Mouse (Mus musculus) hematopoietic stem cell, adult 5-6 weeks (primary cell): ENCODE measurements around the gene Vmn1r1. TPM values are rescaled to one million over a fixed set of nuclear protein-coding genes. Genes with fewer than 3 reads are reported as not detected.
"Not testable (repeated sequence)": the region's sequence is repeated elsewhere in the genome, so short reads cannot be mapped to it uniquely, and the experiment has no call there.

Source experiments
- ATAC-seq, 2 experiments: fragments of 125-278 bp in 1 of 2; replicated peaks in 1 of 2; 2 replicates each; pipeline ENCODE4 v1.8.0; 2016 to 2017; ENCODE audit warnings: inconsistent platforms in 2 of 2, mild to moderate bottlenecking in 2 of 2, moderate number of reproducible peaks in 2 of 2, low read depth in 1 of 2, moderate TSS enrichment in 1 of 2; ENCODE audit not compliant: low FRiP score in 2 of 2, poor library complexity in 2 of 2, severe bottlenecking in 2 of 2, insufficient read depth in 1 of 2, low TSS enrichment in 1 of 2
- total RNA-seq: library from RNA; stranded (forward); fragments of 172-1452, 232-1000 nt; gene quantifications from 2 replicates; pipeline ENCODE4 v1.2.3, GENCODE M21; 2017

Gene Vmn1r1
- total RNA-seq: not detected in 2 replicates

- no peak for ATAC-seq
Observed at GRCm38 (mm10) chr1:182164386-182164785, at the start of gene Vmn1r1. Vmn1r1 (minus strand) TSS chr1:182164486.

GRCm38 (mm10) chr1:182210322-182210721, 46.0 kb upstream of the Vmn1r1 start:
- ATAC-seq: no peak

- ATAC-seq: no peak
Observed at GRCm38 (mm10) chr1:182192581-182192980, 28.3 kb upstream of the Vmn1r1 start.

- ATAC-seq: no peak
Observed at GRCm38 (mm10) chr1:182191816-182192545, 27.7 kb upstream of the Vmn1r1 start.

- no peak for ATAC-seq
Observed at GRCm38 (mm10) chr1:182191181-182191580, 26.9 kb upstream of the Vmn1r1 start.

- ATAC-seq: no peak
Observed at GRCm38 (mm10) chr1:182189669-182190440, 25.6 kb upstream of the Vmn1r1 start.

- ATAC-seq: not testable (repeated sequence)
Observed at GRCm38 (mm10) chr1:182182449-182182848, 18.2 kb upstream of the Vmn1r1 start.

- ATAC-seq: no peak
Observed at GRCm38 (mm10) chr1:182181456-182182305, 17.4 kb upstream of the Vmn1r1 start.

- not testable (repeated sequence) for ATAC-seq
Observed at GRCm38 (mm10) chr1:182176985-182177384, 12.7 kb upstream of the Vmn1r1 start.

GRCm38 (mm10) chr1:182170206-182170605, 5.9 kb upstream of the Vmn1r1 start:
- ATAC-seq: not testable (repeated sequence)

- no peak; a peak in 1 of 4 replicates for ATAC-seq
Observed at GRCm38 (mm10) chr1:182162951-182163350, 1.3 kb downstream of the Vmn1r1 start.

- no peak for ATAC-seq
Observed at GRCm38 (mm10) chr1:182159575-182159974, 4.7 kb downstream of the Vmn1r1 start.

- no peak for ATAC-seq
Observed at GRCm38 (mm10) chr1:182157734-182158133, 6.6 kb downstream of the Vmn1r1 start.

- ATAC-seq: peak in 1 of 2 experiments; percentile 45; a peak in 1 of 4 replicates
Observed at GRCm38 (mm10) chr1:182149966-182150365, 14.3 kb downstream of the Vmn1r1 start.

GRCm38 (mm10) chr1:182148864-182149514, 15.3 kb downstream of the Vmn1r1 start:
- no peak for ATAC-seq

- no peak for ATAC-seq
Observed at GRCm38 (mm10) chr1:182145546-182145945, 18.7 kb downstream of the Vmn1r1 start.

GRCm38 (mm10) chr1:182143288-182143687, 21.0 kb downstream of the Vmn1r1 start:
- no peak for ATAC-seq
